Mouse (Mus musculus): Measurements from ENCODE around the gene Nol10. TPM values are rescaled to one million over a fixed set of nuclear protein-coding genes. Genes with fewer than 3 reads are reported as not detected.

Gene Nol10
- polyA plus RNA-seq, 1 experiment from 2014 or later = 33.6 TPM

DNA sequence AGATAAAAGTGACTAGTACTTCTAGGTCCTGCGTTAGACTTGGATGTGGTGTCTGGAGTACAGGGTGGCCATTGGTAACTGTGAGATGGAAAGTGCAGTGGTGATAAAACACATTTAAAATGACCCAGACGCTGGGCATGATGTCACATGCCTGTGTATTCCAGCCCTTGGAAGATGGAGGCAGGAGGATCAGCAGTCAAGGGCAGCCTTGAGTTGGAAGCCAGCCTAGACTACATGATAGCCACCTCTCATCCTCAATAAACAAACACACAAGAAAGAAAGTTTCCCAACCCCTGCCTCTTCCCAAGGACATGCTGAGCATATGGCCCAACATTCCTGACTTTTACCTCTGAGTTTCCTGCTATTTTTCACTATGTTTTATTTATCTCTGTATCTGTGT lies 130.6 kb downstream of the Nol10 start:
- Histone ChIP-seq H3K4me1 (ENCODE audit: control insufficient read depth, insufficient read depth, low read length) (no peaks in the 10 kb centered on the region), H3K4me3 (ENCODE audit: low read depth, low read length) (no peak overlapping the region), H3K36me3 (ENCODE audit: control insufficient read depth, insufficient read depth, low read length) (no peaks in the 10 kb centered on the region), H3K9me3 (ENCODE audit: control insufficient read depth, low read length) (no peaks in the 10 kb centered on the region), H3K27me3 (ENCODE audit: control insufficient read depth, insufficient read depth, low read length) (no peaks in the 10 kb centered on the region), H3K27ac (ENCODE audit: low read depth, low read length) (no peak overlapping the region), H3K9ac (ENCODE audit: low read length) (no peak overlapping the region), H3K4me2 (ENCODE audit: low read depth) (no peak overlapping the region)
- DNase-seq (ENCODE audit: low spot score) (no peak), ATAC-seq (ENCODE audit: insufficient read depth, low FRiP score, low TSS enrichment) (no peak)
- 91% methylated on average over 2 of the region's 2 CpGs for WGBS

Small RNA genes lying within 50 kb of the gene (microRNA-seq; reads per million reads assigned to microRNA genes)
- 22.4 reads per million, percentile 30 among the genes with 10 or more reads in this experiment for gene Mir3066

Other genes starting within 250 kb of the Nol10 start
- gene Kcnf1, start 171.6 kb upstream of the Nol10 start, polyA plus RNA-seq (2014; fragmentation: Nextera tagmentation; extraction: Ambion mirVana) = 0.66 and 0.84 TPM in 2 replicates
- 570 and 586 TPM in 2 replicates for gene Pdia6, start 81.9 kb upstream of the Nol10 start, polyA plus RNA-seq (2014; fragmentation: Nextera tagmentation; extraction: Ambion mirVana)
- gene Atp6v1c2, start 19.1 kb upstream of the Nol10 start, polyA plus RNA-seq (2014; fragmentation: Nextera tagmentation; extraction: Ambion mirVana) = 0.19 and 0.27 TPM in 2 replicates
- gene Odc1, start 196.3 kb downstream of the Nol10 start, polyA plus RNA-seq (2014; fragmentation: Nextera tagmentation; extraction: Ambion mirVana) = 277 and 282 TPM in 2 replicates

All from neural tube, embryonic 11.5 days (tissue).